16 mouse cellular contexts compared by ENCODE assay signal in the genomic region with DNA sequence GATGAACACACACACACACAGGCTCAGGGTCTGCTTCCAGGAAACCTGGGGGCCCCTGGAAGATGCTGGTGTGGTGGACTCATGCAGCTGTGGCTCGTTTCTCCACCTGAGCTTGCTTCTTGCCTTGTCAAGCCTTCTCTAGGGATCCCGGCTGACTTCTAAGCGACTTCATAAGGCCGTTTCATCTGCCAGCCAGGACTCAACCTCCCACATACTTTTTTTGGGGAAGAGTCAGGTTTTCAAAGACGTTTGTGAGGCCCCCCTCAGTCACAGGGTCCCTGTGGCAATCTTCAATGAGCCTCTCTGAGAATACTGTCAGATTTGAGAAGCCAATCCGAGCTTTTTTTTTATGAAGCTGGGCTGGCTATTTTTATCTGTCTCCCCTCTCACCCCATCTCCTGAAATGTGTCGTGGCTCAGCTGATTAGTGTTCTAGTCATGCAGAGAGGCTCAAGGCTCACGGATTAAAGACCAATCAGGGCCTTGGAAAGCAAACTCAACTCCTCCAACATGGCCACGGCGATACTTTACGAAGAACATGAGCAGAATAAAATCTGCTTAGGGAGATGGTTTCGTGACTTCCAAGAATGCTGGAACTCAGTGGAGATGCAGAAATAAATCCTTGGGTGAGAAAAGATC. TPM values are rescaled to one million over a fixed set of nuclear protein-coding genes. Genes with fewer than 3 reads are reported as not detected.
DNase-seq lines count a peak whose midpoint lies in the region; ATAC-seq lines count a peak whose summit lies in the region.
"Had no signal": no experiment of that assay in that cellular context is flagged by ENCODE, and none has a peak within 500 bp of the region (broad histone marks: within the 10 kb centered on the region; RNA-seq: fewer than 3 reads in every experiment).

No protein-coding gene starts in this region.

- H3K9me3 ChIP-seq in embryonic facial prominence, embryonic 13.5 days, result no peaks in the 10 kb centered on the region
- no peaks in the 10 kb centered on the region for H3K9me3 ChIP-seq in embryonic facial prominence, embryonic 10.5 days
- no peaks in the 10 kb centered on the region; the same call in 1 of the 2 replicates for H3K9me3 ChIP-seq in heart, embryonic 14.5 days (ENCODE audit: control insufficient read depth, low read length)
- no peaks in the 10 kb centered on the region for H3K9me3 ChIP-seq in neural tube, embryonic 15.5 days (replicated peaks)
- no peaks in the 10 kb centered on the region for H3K9me3 ChIP-seq in midbrain, embryonic 16.5 days (replicated peaks; ENCODE audit: control insufficient read depth, low read length, poor library complexity, severe bottlenecking)
- H3K9me3 ChIP-seq: liver, embryonic 13.5 days had no signal

- no peaks in the 10 kb centered on the region for H3K27me3 ChIP-seq in embryonic facial prominence, embryonic 13.5 days
- H3K27me3 ChIP-seq in embryonic facial prominence, embryonic 10.5 days (replicated peaks; ENCODE audit: low read depth, poor library complexity, severe bottlenecking), result no peaks in the 10 kb centered on the region
- H3K27me3 ChIP-seq in heart, embryonic 14.5 days (ENCODE audit: control insufficient read depth, insufficient read depth, low read length), result no peaks in the 10 kb centered on the region
- no peaks in the 10 kb centered on the region for H3K27me3 ChIP-seq in neural tube, embryonic 15.5 days (replicated peaks)
- no peaks in the 10 kb centered on the region for H3K27me3 ChIP-seq in midbrain, embryonic 16.5 days (ENCODE audit: control insufficient read depth, insufficient read depth, low read depth, low read length)
- H3K27me3 ChIP-seq: liver, embryonic 13.5 days had no signal

- no peak for DNase-seq in embryonic facial prominence, embryonic 10.5 days (ENCODE audit: low spot score)
- no peak for DNase-seq in heart, adult 18-20 months
- DNase-seq in neural tube, embryonic 10.5 days (ENCODE audit: extremely low spot score, low spot score), result no peak
- no peak for DNase-seq in urinary bladder, postnatal 10 days (ENCODE audit: low spot score)
- DNase-seq: cerebellum, adult 11 months; cerebellum, postnatal 25 days; gastrocnemius, adult 2 months; heart, adult 11 months; kidney, postnatal 14 days; liver, embryonic 13.5 days; right cerebral cortex, postnatal 14 days had no signal

- ATAC-seq in embryonic facial prominence, embryonic 13.5 days (ENCODE audit: insufficient number of reproducible peaks, insufficient read depth, low FRiP score, low TSS enrichment, low read depth), result no peak
- ATAC-seq in heart, embryonic 14.5 days (ENCODE audit: insufficient number of reproducible peaks, insufficient read depth, low FRiP score, low read depth), result no peak
- no peak for ATAC-seq in neural tube, embryonic 15.5 days (ENCODE audit: low FRiP score)
- peak; percentile 82 for ATAC-seq in midbrain, embryonic 16.5 days
- ATAC-seq: intestine, postnatal 0 days had no signal

- H3K4me2 ChIP-seq in embryonic facial prominence, embryonic 13.5 days, result no peak overlapping the region
- peak overlapping the region; percentile 6; the same call in 1 of the 2 replicates for H3K4me2 ChIP-seq in heart, embryonic 14.5 days (ENCODE audit: low read length)
- no peak overlapping the region for H3K4me2 ChIP-seq in neural tube, embryonic 15.5 days
- H3K4me2 ChIP-seq in midbrain, embryonic 16.5 days (ENCODE audit: low read length), result peak overlapping the region; percentile 29
- H3K4me2 ChIP-seq: liver, embryonic 13.5 days had no signal

- H3K27ac ChIP-seq in embryonic facial prominence, embryonic 13.5 days, result peak overlapping the region; percentile 44; the same call in 1 of the 2 replicates
- H3K27ac ChIP-seq in embryonic facial prominence, embryonic 10.5 days (replicated peaks), result no peak overlapping the region
- H3K27ac ChIP-seq in heart, embryonic 14.5 days (replicated peaks in 1 of 2; ENCODE audit: control insufficient read depth in 1 of 2, insufficient read depth in 1 of 2, low read depth in 2 of 2, low read length in 2 of 2), result peak overlapping the region; percentile 28 to 31; a peak in 3 of 4 replicates
- H3K27ac ChIP-seq in neural tube, embryonic 15.5 days (replicated peaks), result 0 out of 2 replicates have a peak overlapping the region, but pooled peaks have one; percentile 11
- peak overlapping the region; percentile 56 for H3K27ac ChIP-seq in midbrain, embryonic 16.5 days (ENCODE audit: low read length)
- H3K27ac ChIP-seq: gastrocnemius, adult 2 months; liver, embryonic 13.5 days had no signal

- no peak overlapping the region for H3K4me3 ChIP-seq in embryonic facial prominence, embryonic 13.5 days
- no peak overlapping the region for H3K4me3 ChIP-seq in embryonic facial prominence, embryonic 10.5 days
- H3K4me3 ChIP-seq in heart, embryonic 14.5 days (ENCODE audit: control insufficient read depth in 1 of 2, insufficient read depth in 1 of 2, low read depth in 1 of 2, low read length in 2 of 2), result no peak overlapping the region
- H3K4me3 ChIP-seq in neural tube, embryonic 15.5 days (replicated peaks), result no peak overlapping the region
- no peak overlapping the region for H3K4me3 ChIP-seq in midbrain, embryonic 16.5 days (ENCODE audit: low read depth, low read length)
- H3K4me3 ChIP-seq: gastrocnemius, adult 2 months; liver, embryonic 13.5 days had no signal

- 53% methylated on average over 12 of the region's 12 CpGs for WGBS in embryonic facial prominence, embryonic 13.5 days
- WGBS in embryonic facial prominence, embryonic 10.5 days, result 76% methylated on average over 12 of the region's 12 CpGs
- WGBS in heart, embryonic 14.5 days, result 41% methylated on average over 12 of the region's 12 CpGs
- 59% methylated on average over 12 of the region's 12 CpGs for WGBS in neural tube, embryonic 15.5 days
- WGBS in midbrain, embryonic 16.5 days, result 33% methylated on average over 12 of the region's 12 CpGs

- H3K4me1 ChIP-seq in embryonic facial prominence, embryonic 13.5 days, result peaks cover 14% of the 10 kb centered on the region
- peaks cover 13% of the 10 kb centered on the region for H3K4me1 ChIP-seq in embryonic facial prominence, embryonic 10.5 days
- peaks cover 23 to 34% of the 10 kb centered on the region in 2 experiments for H3K4me1 ChIP-seq in heart, embryonic 14.5 days (ENCODE audit: control insufficient read depth in 2 of 2, insufficient read depth in 2 of 2, low read length in 2 of 2)
- peaks cover 4% of the 10 kb centered on the region; the same call in 1 of the 2 replicates for H3K4me1 ChIP-seq in neural tube, embryonic 15.5 days
- peaks cover 8% of the 10 kb centered on the region for H3K4me1 ChIP-seq in midbrain, embryonic 16.5 days (ENCODE audit: control insufficient read depth, insufficient read depth, low read length)
- H3K4me1 ChIP-seq: liver, embryonic 13.5 days had no signal

- no peak overlapping the region for H3K9ac ChIP-seq in embryonic facial prominence, embryonic 13.5 days
- H3K9ac ChIP-seq in heart, embryonic 14.5 days (ENCODE audit: low read length), result no peak overlapping the region
- no peak overlapping the region for H3K9ac ChIP-seq in neural tube, embryonic 15.5 days (replicated peaks)
- H3K9ac ChIP-seq in midbrain, embryonic 16.5 days (ENCODE audit: low read depth, low read length), result no peak overlapping the region; the same call in 1 of the 2 replicates
- H3K9ac ChIP-seq: liver, embryonic 13.5 days had no signal

- H3K36me3 ChIP-seq in embryonic facial prominence, embryonic 13.5 days, result peaks cover 14% of the 10 kb centered on the region
- H3K36me3 ChIP-seq in embryonic facial prominence, embryonic 10.5 days (replicated peaks), result peaks cover 53% of the 10 kb centered on the region
- H3K36me3 ChIP-seq in heart, embryonic 14.5 days (ENCODE audit: control insufficient read depth, insufficient read depth, low read length), result no peaks in the 10 kb centered on the region
- peaks cover 3% of the 10 kb centered on the region; the same call in 1 of the 2 replicates for H3K36me3 ChIP-seq in neural tube, embryonic 15.5 days
- no peaks in the 10 kb centered on the region for H3K36me3 ChIP-seq in midbrain, embryonic 16.5 days (ENCODE audit: control insufficient read depth, insufficient read depth, low read length)

RNA-seq across cellular contexts. Expression of a gene that starts 33.5 kb away (rescaled TPM):
- 58.3 and 61.4 TPM in 2 replicates for polyA plus RNA-seq in embryonic facial prominence, embryonic 13.5 days (2015; fragmentation: Nextera tagmentation; extraction: Ambion mirVana)
- polyA plus RNA-seq in embryonic facial prominence, embryonic 10.5 days (2016; fragmentation: Nextera tagmentation; extraction: Ambion mirVana), result 70.7 and 73.3 TPM in 2 replicates
- polyA plus RNA-seq in heart, embryonic 14.5 days (2014; fragmentation: Nextera tagmentation; extraction: Ambion mirVana), result 43.0 and 43.3 TPM in 2 replicates
- 10 to 100 TPM; 17.8 to 18.5 TPM for total RNA-seq in heart, adult 18-20 months (2021)
- 46.0 and 46.1 TPM in 2 replicates for polyA plus RNA-seq in neural tube, embryonic 15.5 days (2015; fragmentation: Nextera tagmentation; extraction: Ambion mirVana)
- polyA plus RNA-seq in midbrain, embryonic 16.5 days (2015; fragmentation: Nextera tagmentation; extraction: Ambion mirVana), result 50.8 and 52.1 TPM in 2 replicates

Comparison
In these comparisons a context has a peak if more than half of its experiments do, and no peak if none do; other contexts are left out.
1. H3K4me2 ChIP-seq: peak in heart, embryonic 14.5 days (single experiment) and midbrain, embryonic 16.5 days (single experiment); none in embryonic facial prominence, embryonic 13.5 days (single experiment) and neural tube, embryonic 15.5 days (single experiment).